Comparison of ENCODE assay signal across 25 mouse cellular contexts in the genomic region with DNA sequence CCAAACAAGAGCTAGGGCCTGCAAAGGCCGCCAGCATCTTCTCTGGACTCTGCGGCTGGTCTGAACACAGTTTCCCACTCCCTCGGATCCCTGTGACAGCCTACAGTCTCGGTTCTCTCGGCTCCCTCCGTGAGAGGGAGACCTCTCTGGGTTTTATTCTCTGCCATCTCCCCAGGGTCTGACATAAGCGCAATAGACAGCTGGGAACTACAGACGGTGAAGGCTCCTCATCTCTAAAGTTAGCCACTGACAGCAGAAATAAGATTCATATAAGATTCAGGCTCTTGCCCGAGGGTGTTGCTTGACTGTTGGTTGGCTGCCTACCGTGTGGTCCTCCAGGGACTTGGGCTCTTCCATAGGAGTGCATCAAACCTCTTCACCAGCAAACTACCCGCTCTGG. TPM values are rescaled to one million over a fixed set of nuclear protein-coding genes. Genes with fewer than 3 reads are reported as not detected.
DNase-seq lines count a peak whose midpoint lies in the region; ATAC-seq and TF ChIP-seq lines count a peak whose summit lies in the region.
"Had no signal": no experiment of that assay in that cellular context is flagged by ENCODE, and none has a peak within 500 bp of the region (broad histone marks: within the 10 kb centered on the region; RNA-seq: fewer than 3 reads in every experiment).

No protein-coding gene starts in this region.

- DNase-seq in left cerebral cortex, adult 2 months (ENCODE audit: extremely low spot score in 1 of 2, low spot score in 2 of 2), result no peak
- no peak for DNase-seq in left cerebral cortex, postnatal 4 days
- no peak for DNase-seq in stomach, postnatal 0 days (ENCODE audit: low spot score)
- no peak for DNase-seq in gastrocnemius, adult 2 months
- DNase-seq: cerebellum, adult 18-20 months; heart, adult 2 months; heart, postnatal 4 days; kidney, adult 9 months; kidney, postnatal 10 days; liver, postnatal 0 days; lung, postnatal 36 days; right cerebral cortex, postnatal 14 days; thymus, adult 2 months; thymus, postnatal 36 days had no signal

- peak overlapping the region; percentile 25; the same call in 1 of the 2 replicates for H3K27ac ChIP-seq in forebrain, embryonic 13.5 days
- H3K27ac ChIP-seq in forebrain, embryonic 16.5 days (ENCODE audit: low read length), result no peak overlapping the region
- H3K27ac ChIP-seq in left cerebral cortex, adult 2 months, result peak overlapping the region; percentile 47
- 0 out of 2 replicates have a peak overlapping the region, but pooled peaks have one; percentile 29 for H3K27ac ChIP-seq in neural tube, embryonic 13.5 days (replicated peaks)
- no peak overlapping the region for H3K27ac ChIP-seq in neural tube, embryonic 15.5 days (replicated peaks)
- peak overlapping the region; percentile 49; the same call in 1 of the 2 replicates for H3K27ac ChIP-seq in stomach, postnatal 0 days (replicated peaks)
- H3K27ac ChIP-seq in gastrocnemius, adult 2 months, result no peak overlapping the region
- H3K27ac ChIP-seq: heart, adult 2 months; hindbrain, postnatal 0 days; intestine, embryonic 15.5 days; liver, embryonic 12.5 days; midbrain, embryonic 15.5 days; stomach, embryonic 15.5 days had no signal

- ATAC-seq in forebrain, embryonic 13.5 days, result no peak
- no peak for ATAC-seq in forebrain, embryonic 16.5 days
- ATAC-seq in neural tube, embryonic 13.5 days (ENCODE audit: low read depth), result no peak
- ATAC-seq in neural tube, embryonic 15.5 days (ENCODE audit: low FRiP score), result no peak
- ATAC-seq in stomach, postnatal 0 days (ENCODE audit: low FRiP score, low TSS enrichment), result no peak

- no peak for TF ChIP-seq EP300 in stomach, postnatal 0 days (optimal IDR thresholded peaks at IDR 0.05)

- whole genome bisulfite sequencing in forebrain, embryonic 13.5 days, result 87% methylated on average over 11 of the region's 11 CpGs
- 81% methylated on average over 11 of the region's 11 CpGs for WGBS in forebrain, embryonic 16.5 days
- WGBS in neural tube, embryonic 13.5 days, result 82% methylated on average over 11 of the region's 11 CpGs
- WGBS in neural tube, embryonic 15.5 days, result 77% methylated on average over 11 of the region's 11 CpGs
- 80% methylated on average over 11 of the region's 11 CpGs for WGBS in stomach, postnatal 0 days

- peak overlapping the region; percentile 37; the same call in 1 of the 2 replicates for H3K9ac ChIP-seq in forebrain, embryonic 13.5 days
- no peak overlapping the region for H3K9ac ChIP-seq in forebrain, embryonic 16.5 days (replicated peaks; ENCODE audit: low read depth, low read length)
- H3K9ac ChIP-seq in neural tube, embryonic 13.5 days, result no peak overlapping the region
- no peak overlapping the region for H3K9ac ChIP-seq in neural tube, embryonic 15.5 days (replicated peaks)
- no peak overlapping the region for H3K9ac ChIP-seq in stomach, postnatal 0 days (ENCODE audit: low read length)
- H3K9ac ChIP-seq: heart, embryonic 12.5 days; intestine, embryonic 15.5 days; liver, embryonic 12.5 days; liver, postnatal 0 days; midbrain, embryonic 15.5 days; stomach, embryonic 15.5 days had no signal

- H3K27me3 ChIP-seq in forebrain, embryonic 13.5 days, result no peaks in the 10 kb centered on the region
- H3K27me3 ChIP-seq in forebrain, embryonic 16.5 days (replicated peaks; ENCODE audit: control insufficient read depth, insufficient read depth, low read length), result no peaks in the 10 kb centered on the region
- no peaks in the 10 kb centered on the region for H3K27me3 ChIP-seq in neural tube, embryonic 13.5 days
- no peaks in the 10 kb centered on the region for H3K27me3 ChIP-seq in neural tube, embryonic 15.5 days (replicated peaks)
- H3K27me3 ChIP-seq in stomach, postnatal 0 days (ENCODE audit: control insufficient read depth, insufficient read depth, low read length), result no peaks in the 10 kb centered on the region
- H3K27me3 ChIP-seq: heart, embryonic 12.5 days; intestine, embryonic 15.5 days; liver, embryonic 12.5 days; midbrain, embryonic 15.5 days; stomach, embryonic 15.5 days had no signal

- H3K9me3 ChIP-seq in forebrain, embryonic 13.5 days (replicated peaks), result no peaks in the 10 kb centered on the region
- no peaks in the 10 kb centered on the region for H3K9me3 ChIP-seq in forebrain, embryonic 16.5 days (ENCODE audit: control insufficient read depth, low read length)
- H3K9me3 ChIP-seq in neural tube, embryonic 13.5 days, result no peaks in the 10 kb centered on the region
- no peaks in the 10 kb centered on the region for H3K9me3 ChIP-seq in neural tube, embryonic 15.5 days (replicated peaks)
- H3K9me3 ChIP-seq in stomach, postnatal 0 days (ENCODE audit: control insufficient read depth, low read length), result no peaks in the 10 kb centered on the region
- H3K9me3 ChIP-seq: heart, embryonic 12.5 days; intestine, embryonic 15.5 days; liver, embryonic 12.5 days; midbrain, embryonic 15.5 days; stomach, embryonic 15.5 days had no signal

- no peaks in the 10 kb centered on the region for H3K4me1 ChIP-seq in forebrain, embryonic 13.5 days
- no peaks in the 10 kb centered on the region for H3K4me1 ChIP-seq in forebrain, embryonic 16.5 days (replicated peaks; ENCODE audit: control insufficient read depth, insufficient read depth, low read length)
- H3K4me1 ChIP-seq in neural tube, embryonic 13.5 days (replicated peaks), result 0 out of 2 replicates have a peak, but pooled peaks cover 2% of the 10 kb centered on the region
- H3K4me1 ChIP-seq in neural tube, embryonic 15.5 days, result 0 out of 2 replicates have a peak, but pooled peaks cover 3% of the 10 kb centered on the region
- no peaks in the 10 kb centered on the region for H3K4me1 ChIP-seq in stomach, postnatal 0 days (replicated peaks; ENCODE audit: control insufficient read depth, insufficient read depth)
- H3K4me1 ChIP-seq: midbrain, embryonic 15.5 days; stomach, embryonic 15.5 days had no signal

- H3K4me3 ChIP-seq in forebrain, embryonic 13.5 days, result no peak overlapping the region
- no peak overlapping the region for H3K4me3 ChIP-seq in forebrain, embryonic 16.5 days (replicated peaks; ENCODE audit: low read length)
- no peak overlapping the region for H3K4me3 ChIP-seq in left cerebral cortex, adult 2 months
- no peak overlapping the region for H3K4me3 ChIP-seq in neural tube, embryonic 13.5 days
- no peak overlapping the region for H3K4me3 ChIP-seq in neural tube, embryonic 15.5 days (replicated peaks)
- H3K4me3 ChIP-seq in stomach, postnatal 0 days (ENCODE audit: low read depth, low read length), result no peak overlapping the region
- no peak overlapping the region for H3K4me3 ChIP-seq in gastrocnemius, adult 2 months
- H3K4me3 ChIP-seq: heart, adult 2 months; heart, embryonic 12.5 days; intestine, embryonic 15.5 days; liver, embryonic 12.5 days; midbrain, embryonic 15.5 days; stomach, embryonic 15.5 days had no signal

- intact Hi-C loops in left cerebral cortex, adult 2 months (cut with DNase I), result loop anchor here (2.0 to 5.0 kb wide), 2 partner anchors 80 to 167 kb away; partner anchors contain the start of gene Zscan20
- intact Hi-C loops in left cerebral cortex, postnatal 4 days (cut with DNase I), result no loop called here
- intact Hi-C loops in gastrocnemius, adult 2 months (cut with DNase I), result loop anchor here (2.0 to 5.0 kb wide), 2 partner anchors 50 to 165 kb away; no protein-coding TSS in a partner anchor

- no peak for TF ChIP-seq CTCF in left cerebral cortex, adult 2 months (IDR thresholded peaks at IDR 0.05)
- no peak for TF ChIP-seq CTCF in stomach, postnatal 0 days (IDR thresholded peaks at IDR 0.05; ENCODE audit: low read depth)
- no peak for TF ChIP-seq CTCF in gastrocnemius, adult 2 months (IDR thresholded peaks at IDR 0.05)

- no peak overlapping the region for H3K4me2 ChIP-seq in forebrain, embryonic 13.5 days
- H3K4me2 ChIP-seq in forebrain, embryonic 16.5 days (ENCODE audit: low read length), result no peak overlapping the region
- no peak overlapping the region for H3K4me2 ChIP-seq in neural tube, embryonic 13.5 days
- no peak overlapping the region for H3K4me2 ChIP-seq in neural tube, embryonic 15.5 days
- H3K4me2 ChIP-seq in stomach, postnatal 0 days (replicated peaks; ENCODE audit: low read depth), result no peak overlapping the region
- H3K4me2 ChIP-seq: heart, embryonic 12.5 days; intestine, embryonic 15.5 days; liver, embryonic 12.5 days; midbrain, embryonic 15.5 days; stomach, embryonic 15.5 days had no signal

- H3K36me3 ChIP-seq in forebrain, embryonic 13.5 days (ENCODE audit: poor library complexity, severe bottlenecking), result peaks cover 99% of the 10 kb centered on the region
- peaks cover 37% of the 10 kb centered on the region for H3K36me3 ChIP-seq in forebrain, embryonic 16.5 days (ENCODE audit: control insufficient read depth, insufficient read depth)
- H3K36me3 ChIP-seq in neural tube, embryonic 13.5 days, result peaks cover 98% of the 10 kb centered on the region
- peaks cover 89% of the 10 kb centered on the region for H3K36me3 ChIP-seq in neural tube, embryonic 15.5 days
- H3K36me3 ChIP-seq in stomach, postnatal 0 days (ENCODE audit: control insufficient read depth, insufficient read depth, low read length), result peaks cover 19% of the 10 kb centered on the region

RNA-seq across cellular contexts. Expression of gene A3galt2, which starts 22.4 kb away (rescaled TPM):
- polyA plus RNA-seq in forebrain, embryonic 13.5 days (2015; fragmentation: Nextera tagmentation; extraction: Ambion mirVana), result 0.67 and 0.88 TPM in 2 replicates
- polyA plus RNA-seq in forebrain, embryonic 16.5 days (2015; fragmentation: Nextera tagmentation; extraction: Ambion mirVana), result 0.43 and 0.63 TPM in 2 replicates
- under 1 TPM; 0.27 to 0.54 TPM for total RNA-seq in left cerebral cortex, adult 2 months (2021)
- 1 to 10 TPM; 1.1 to 1.3 TPM for total RNA-seq in left cerebral cortex, postnatal 4 days (2021)
- 0.46 and 0.70 TPM in 2 replicates for polyA plus RNA-seq in neural tube, embryonic 13.5 days (2015; fragmentation: Nextera tagmentation; extraction: Ambion mirVana)
- polyA plus RNA-seq in neural tube, embryonic 15.5 days (2015; fragmentation: Nextera tagmentation; extraction: Ambion mirVana), result 0.34 and 0.41 TPM in 2 replicates
- polyA plus RNA-seq in stomach, postnatal 0 days (2015; fragmentation: Nextera tagmentation; extraction: Ambion mirVana), result 0.02 TPM in 1 of 2 replicates, not detected in the other
- total RNA-seq in gastrocnemius, adult 2 months (2021), result under 1 TPM; 0.10 to 0.14 TPM
- total RNA-seq: gastrocnemius, adult 8-10 months had no signal
- polyA plus RNA-seq: liver, postnatal 0 days had no signal

RNA-seq across cellular contexts. Expression of gene Zfp362, which starts 28.3 kb away (rescaled TPM):
- polyA plus RNA-seq in forebrain, embryonic 13.5 days (2015; fragmentation: Nextera tagmentation; extraction: Ambion mirVana), result 42.3 and 46.9 TPM in 2 replicates
- 45.2 and 47.6 TPM in 2 replicates for polyA plus RNA-seq in forebrain, embryonic 16.5 days (2015; fragmentation: Nextera tagmentation; extraction: Ambion mirVana)
- 10 to 100 TPM; 27.1 to 28.1 TPM for total RNA-seq in left cerebral cortex, adult 2 months (2021)
- 10 to 100 TPM; 62.4 to 66.2 TPM for total RNA-seq in left cerebral cortex, postnatal 4 days (2021)
- polyA plus RNA-seq in neural tube, embryonic 13.5 days (2015; fragmentation: Nextera tagmentation; extraction: Ambion mirVana), result 37.5 and 43.1 TPM in 2 replicates
- 29.3 and 33.6 TPM in 2 replicates for polyA plus RNA-seq in neural tube, embryonic 15.5 days (2015; fragmentation: Nextera tagmentation; extraction: Ambion mirVana)
- 11.3 and 13.9 TPM in 2 replicates for polyA plus RNA-seq in stomach, postnatal 0 days (2015; fragmentation: Nextera tagmentation; extraction: Ambion mirVana)
- 10 to 100 TPM in 1 of 2 experiments, 1 to 10 TPM in 1; 10.0 to 10.5 TPM for total RNA-seq in gastrocnemius, adult 2 months (2021)

Comparison
In these comparisons a context has a peak if more than half of its experiments do, and no peak if none do; other contexts are left out.
1. H3K27ac ChIP-seq: peak in forebrain, embryonic 13.5 days (single experiment), left cerebral cortex, adult 2 months (single experiment), neural tube, embryonic 13.5 days (single experiment) and stomach, postnatal 0 days (single experiment); none in forebrain, embryonic 16.5 days (single experiment), neural tube, embryonic 15.5 days (single experiment) and gastrocnemius, adult 2 months (single experiment).